Mouse (Mus musculus) retina, embryonic 14.5 days (tissue): ENCODE results near the gene Clec2e.
A peak's percentile ranks its signal among the peaks of the same experiment; 100 is the strongest.

Experiments
- DNase-seq: peaks from one replicate; pipeline ENCODE4 v3.0.0-alpha.2; 2015; ENCODE audit warnings: low spot score

Clec2e gene

GRCm38 (mm10) chr6:129058013-129058412 lies 42.7 kb downstream of the Clec2e start:
- DNase-seq = no peak

- DNase-seq = no peak
Observed at GRCm38 (mm10) chr6:129056237-129056636, 44.5 kb downstream of the Clec2e start.

- no peak for DNase-seq
Observed at GRCm38 (mm10) chr6:129051731-129052130, 49.0 kb downstream of the Clec2e start.

- DNase-seq = no peak
Observed at GRCm38 (mm10) chr6:129051086-129051485, 49.6 kb downstream of the Clec2e start.

GRCm38 (mm10) chr6:129049596-129050251 lies 51.0 kb downstream of the Clec2e start:
- DNase-seq = no peak

GRCm38 (mm10) chr6:129048857-129049473 lies 51.7 kb downstream of the Clec2e start:
- peak; percentile 53 for DNase-seq

- no peak for DNase-seq
Observed at GRCm38 (mm10) chr6:129048381-129048780, 52.3 kb downstream of the Clec2e start.

- DNase-seq = no peak
Observed at GRCm38 (mm10) chr6:129045601-129046000, 55.1 kb downstream of the Clec2e start, which contains the start of gene Klrb1f. Gene Klrb1f, plus strand, starts transcription at chr6:129045901.

GRCm38 (mm10) chr6:129042470-129042869 lies 58.2 kb downstream of the Clec2e start:
- DNase-seq = no peak
